Mouse (Mus musculus) left cerebral cortex, adult 8-10 months (tissue): ENCODE measurements around the gene Zfp282. TPM values are rescaled to one million over a fixed set of nuclear protein-coding genes. Genes with fewer than 3 reads are reported as not detected.
A peak's percentile ranks its signal among the peaks of the same experiment; 100 is the strongest.

ENCODE experiments used
- DNase-seq, 2 experiments: peaks; one replicate each; pipeline ENCODE4 v3.0.0; 2022; ENCODE audit warnings: low spot score in 2 of 2
- total RNA-seq, 4 experiments: library from RNA; stranded (reverse); gene quantifications; 2 replicates each; pipeline ENCODE4 v1.2.4; 2022

Gene Zfp282
- total RNA-seq, 4 experiments from 2014 or later = 11.0 to 13.4 (median 11.8) TPM

- DNase-seq = no peak
Observed at GRCm38 (mm10) chr6:47899416-47899815, 22.4 kb downstream of the Zfp282 start.

GRCm38 (mm10) chr6:47903587-47903986, 26.6 kb downstream of the Zfp282 start:
- no peak for DNase-seq

GRCm38 (mm10) chr6:47904361-47904760, 27.4 kb downstream of the Zfp282 start:
- no peak for DNase-seq

GRCm38 (mm10) chr6:47904917-47905695, 28.1 kb downstream of the Zfp282 start:
- DNase-seq = no peak

- no peak for DNase-seq
Observed at GRCm38 (mm10) chr6:47906326-47906725, 29.3 kb downstream of the Zfp282 start.

GRCm38 (mm10) chr6:47909007-47909406, 32.0 kb downstream of the Zfp282 start:
- DNase-seq = no peak

GRCm38 (mm10) chr6:47911650-47912049, 34.6 kb downstream of the Zfp282 start:
- no peak for DNase-seq

- no peak for DNase-seq
Observed at GRCm38 (mm10) chr6:47912991-47913390, 36.0 kb downstream of the Zfp282 start.

- no peak for DNase-seq
Observed at GRCm38 (mm10) chr6:47917051-47917450, 40.0 kb downstream of the Zfp282 start.

GRCm38 (mm10) chr6:47918768-47919274, 41.8 kb downstream of the Zfp282 start:
- no peak for DNase-seq

- DNase-seq = no peak
Observed at GRCm38 (mm10) chr6:47919646-47920446, 42.8 kb downstream of the Zfp282 start.

- peak; percentile 73 to 88 for DNase-seq
Observed at GRCm38 (mm10) chr6:47920447-47921340, 43.7 kb downstream of the Zfp282 start, which contains the start of gene Zfp212. Gene Zfp212, plus strand, starts transcription at chr6:47920476.

GRCm38 (mm10) chr6:47942461-47942860, 65.5 kb downstream of the Zfp282 start:
- no peak for DNase-seq

- DNase-seq = peak in 1 of 2 experiments; percentile 32
Observed at GRCm38 (mm10) chr6:47943021-47943691, 66.2 kb downstream of the Zfp282 start.

- no peak for DNase-seq
Observed at GRCm38 (mm10) chr6:47943721-47944120, 66.7 kb downstream of the Zfp282 start.

- DNase-seq = no peak
Observed at GRCm38 (mm10) chr6:47947388-47947787, 70.4 kb downstream of the Zfp282 start.

- DNase-seq = peak; percentile 92 to 94
Observed at GRCm38 (mm10) chr6:47953191-47953726, 76.3 kb downstream of the Zfp282 start, which contains the start of gene Zfp956. Gene Zfp956, plus strand, starts transcription at chr6:47953390.

- DNase-seq = no peak
Observed at GRCm38 (mm10) chr6:47954425-47954824, 77.4 kb downstream of the Zfp282 start.

GRCm38 (mm10) chr6:47957816-47958215, 80.8 kb downstream of the Zfp282 start:
- DNase-seq = no peak
